Mouse (Mus musculus): ENCODE results near the gene Snx25.

DNA sequence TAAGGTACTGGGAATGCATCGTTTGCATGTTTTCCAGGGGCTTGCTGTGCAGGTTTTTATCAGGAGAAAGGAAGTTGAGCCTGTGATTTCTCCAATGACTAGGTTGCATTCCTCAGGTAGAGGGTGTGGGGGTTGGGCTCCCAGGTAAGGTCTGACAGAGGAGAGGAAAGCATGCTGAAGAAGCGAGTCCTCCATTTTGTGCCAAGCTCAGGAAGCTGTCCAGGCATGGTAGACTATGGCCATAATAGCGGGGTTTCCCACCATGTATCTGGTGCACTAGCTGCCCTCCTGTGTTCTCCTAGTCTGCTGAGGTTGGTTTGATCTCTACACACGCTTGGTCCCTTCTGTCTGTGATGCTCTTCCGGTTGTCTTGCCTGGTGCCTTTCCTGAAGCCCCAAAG is 45.7 kb upstream of the Snx25 start:
- no peak for TF ChIP-seq CTCF (IDR thresholded peaks at IDR 0.05)
- no peak for TF ChIP-seq EP300 (IDR thresholded peaks at IDR 0.05)

Data from lung, postnatal 0 days (tissue).